Mouse (Mus musculus) erythroblast, adult 5-6 weeks (primary cell): Measurements from ENCODE around the gene Exoc3. TPM values are rescaled to one million over a fixed set of nuclear protein-coding genes. Genes with fewer than 3 reads are reported as not detected.

Experiments
- ATAC-seq: replicated peaks from 2 replicates; pipeline ENCODE4 v1.8.0; 2016; ENCODE audit warnings: moderate number of reproducible peaks, mild to moderate bottlenecking, moderate TSS enrichment, inconsistent platforms; ENCODE audit not compliant: poor library complexity, low FRiP score, severe bottlenecking
- total RNA-seq, 2 experiments: library from RNA; stranded (forward) in 1 of 2; stranded (reverse) in 1 of 2; fragments of 150-400 nt in 1 of 2; fragments of 200-764, 138-1000 nt in 1 of 2; gene quantifications; 2 replicates each; pipeline versions ENCODE4 v1.2.3 to v1.2.4; 2015 to 2017; ENCODE audit warnings: low replicate concordance in 2 of 2

Gene Exoc3
- total RNA-seq, 2 experiments from 2014 or later, result 2.1 to 12.4 TPM

DNA sequence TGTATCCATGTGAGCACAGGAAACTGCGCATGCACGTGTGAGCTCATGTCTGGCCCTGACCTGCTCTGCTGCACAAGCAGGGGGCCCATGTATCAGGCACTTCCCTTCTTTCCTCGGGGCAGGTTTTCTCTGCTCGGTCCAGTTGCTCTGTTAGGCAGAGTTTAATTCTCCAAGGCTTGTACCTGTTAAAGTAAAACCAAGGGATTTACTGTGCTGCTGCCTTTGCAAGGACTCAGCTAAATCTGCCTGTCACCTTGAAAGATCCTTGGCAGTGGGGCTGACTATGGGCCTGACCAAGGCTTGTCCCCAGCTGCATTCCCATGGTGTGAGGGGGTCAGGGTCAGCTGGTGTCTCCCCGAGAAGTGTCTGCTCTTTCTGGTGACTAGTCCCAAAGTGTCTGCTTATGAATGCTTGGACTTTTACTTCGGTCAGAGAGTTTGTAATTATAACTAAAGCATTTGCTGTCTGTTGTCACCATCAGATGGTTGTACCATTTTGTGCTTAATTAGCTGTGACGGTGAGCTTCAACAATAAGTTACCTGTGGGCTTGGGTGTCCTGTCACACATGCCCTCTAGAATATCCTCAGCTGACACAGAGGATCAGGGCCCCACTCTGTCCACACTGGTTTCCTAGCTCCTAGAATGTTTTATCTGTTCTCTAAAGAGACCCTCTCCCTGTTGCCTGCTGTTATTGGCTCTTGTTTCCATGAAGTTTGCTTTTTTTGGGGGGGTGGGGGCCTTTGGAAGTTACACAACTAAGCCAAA, 64.2 kb downstream of the Exoc3 start:
- no peak for ATAC-seq

DNA sequence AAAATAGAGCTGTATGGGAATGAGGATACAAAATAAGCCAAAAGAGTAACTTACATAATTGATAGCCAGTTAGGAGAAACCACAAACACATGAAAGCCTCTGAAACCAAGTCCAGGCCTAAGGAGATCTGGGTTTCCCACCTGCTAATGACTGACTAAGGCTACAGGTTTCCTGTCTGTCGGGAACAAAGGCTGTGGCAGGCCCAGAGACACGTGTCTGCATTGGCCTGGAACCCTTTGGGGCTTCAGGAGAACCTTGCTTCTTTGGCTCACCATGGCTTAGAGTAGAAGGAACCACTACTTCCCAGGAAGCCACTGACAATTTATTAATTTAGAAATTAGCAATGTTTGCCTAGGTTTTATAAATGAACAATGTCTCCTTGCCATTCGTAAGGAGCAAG, 65.2 kb downstream of the Exoc3 start:
- no peak for ATAC-seq

DNA sequence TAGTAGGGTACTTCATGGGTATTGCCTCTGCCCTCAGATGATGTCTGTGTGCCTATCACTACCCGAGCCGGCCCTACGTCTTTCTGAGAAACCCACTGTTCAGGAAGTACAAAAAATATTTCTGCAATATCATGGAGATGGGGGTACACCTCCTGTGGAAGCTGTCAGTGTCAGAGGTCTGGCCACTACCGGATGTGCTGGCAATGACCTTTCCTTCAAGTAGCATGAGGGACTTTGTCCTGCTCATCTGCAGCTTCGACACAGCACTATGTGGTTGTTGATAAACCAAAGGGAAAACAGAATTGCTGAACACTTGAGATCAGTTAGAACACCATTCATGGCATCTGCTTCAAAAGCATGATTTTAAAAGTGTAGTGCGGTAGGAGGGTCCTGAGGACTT, 67.7 kb downstream of the Exoc3 start:
- no peak for ATAC-seq

DNA sequence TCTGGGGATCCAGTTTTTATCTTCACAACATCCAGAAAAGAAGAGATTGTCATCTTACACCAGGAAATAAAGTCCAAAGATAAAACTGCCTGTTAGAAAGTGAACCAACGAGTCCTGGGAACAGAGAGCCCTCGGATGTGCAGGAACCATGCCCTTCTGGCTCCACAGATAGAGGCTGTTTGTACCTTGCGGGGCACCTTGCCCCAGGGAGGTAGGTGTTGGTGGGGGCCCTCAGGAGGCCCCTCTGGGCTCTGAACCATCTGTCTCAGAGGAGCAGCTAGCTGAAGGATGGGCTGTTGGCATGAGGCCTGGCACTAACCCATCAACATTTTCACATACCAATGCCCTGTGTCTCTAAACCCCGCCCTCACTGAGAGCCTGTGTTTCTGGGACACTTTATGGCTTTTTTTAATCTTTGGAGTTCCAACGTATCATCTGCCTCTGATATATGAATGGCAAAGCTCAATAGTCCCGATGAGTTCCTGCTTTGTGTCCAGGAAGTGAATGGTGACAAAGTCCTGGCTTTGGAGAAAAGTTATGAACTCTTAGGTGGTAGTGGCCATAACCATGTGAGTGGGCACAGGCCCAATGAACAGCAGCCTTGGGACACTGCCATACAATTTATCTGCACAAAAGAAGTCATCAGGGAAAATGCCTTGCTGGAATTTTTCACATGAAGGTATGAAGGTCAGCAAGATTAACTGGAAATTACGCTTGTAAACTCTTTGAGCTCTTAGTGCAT, 69.5 kb downstream of the Exoc3 start:
- no peak for ATAC-seq

DNA sequence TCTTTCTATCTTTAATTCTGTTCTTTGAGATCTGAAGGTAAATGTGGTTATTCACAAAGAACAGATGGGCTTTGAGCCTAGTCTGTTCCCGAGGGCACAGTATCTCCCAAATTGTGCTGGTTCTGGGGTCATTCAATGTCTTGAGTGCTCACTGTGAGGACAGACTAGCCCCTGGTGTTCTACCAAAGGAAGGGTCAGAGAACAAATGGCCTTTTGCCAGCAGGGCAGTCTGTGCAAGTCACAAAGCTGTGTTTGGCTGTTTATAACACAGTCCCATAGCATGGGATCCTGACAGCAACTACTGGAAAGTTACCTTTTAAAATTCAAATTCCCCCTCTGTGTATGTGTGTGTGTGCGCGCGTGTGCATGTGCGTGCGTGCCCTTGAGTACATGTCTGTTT, 78.6 kb downstream of the Exoc3 start:
- ATAC-seq, result no peak

DNA sequence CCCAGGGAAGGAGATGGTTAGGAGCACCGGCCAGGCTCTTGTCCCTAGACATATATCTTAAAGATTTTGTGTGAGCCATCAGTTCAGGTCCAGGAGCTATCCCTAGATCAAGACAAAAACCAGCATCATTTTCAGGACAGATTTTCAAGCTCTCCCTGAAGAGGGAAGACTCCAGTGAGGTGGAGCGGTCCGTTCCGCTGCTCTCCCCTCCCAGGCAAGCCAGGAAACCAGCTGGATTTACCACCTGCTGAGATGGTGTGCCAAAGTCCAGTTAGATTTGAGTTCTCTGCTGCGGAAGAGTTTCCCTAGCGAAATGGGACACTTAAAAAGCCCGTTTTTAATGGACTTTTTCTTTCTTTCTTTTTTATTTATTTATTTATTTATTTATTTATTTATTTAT, 81.0 kb downstream of the Exoc3 start:
- ATAC-seq, result no peak

DNA sequence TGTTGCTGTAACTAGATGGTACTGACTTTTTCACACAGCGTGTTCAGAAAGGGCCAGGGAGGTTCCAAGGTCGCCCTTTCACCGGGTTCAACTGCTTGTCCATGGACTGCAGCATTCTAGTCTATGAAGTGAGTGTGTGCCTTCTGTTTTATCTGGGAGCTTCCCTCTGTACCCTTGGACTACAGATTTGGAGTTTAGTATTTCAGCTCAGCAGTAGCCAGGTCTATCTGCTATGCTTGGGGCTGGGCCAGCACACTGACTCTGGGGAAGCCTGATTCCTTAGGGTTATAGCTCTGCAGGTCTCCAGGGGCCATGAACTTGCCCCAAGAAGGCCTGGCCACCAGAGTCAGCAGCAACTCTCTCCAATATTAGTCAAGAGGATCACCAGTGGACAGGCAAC, 85.9 kb downstream of the Exoc3 start:
- ATAC-seq, result no peak

DNA sequence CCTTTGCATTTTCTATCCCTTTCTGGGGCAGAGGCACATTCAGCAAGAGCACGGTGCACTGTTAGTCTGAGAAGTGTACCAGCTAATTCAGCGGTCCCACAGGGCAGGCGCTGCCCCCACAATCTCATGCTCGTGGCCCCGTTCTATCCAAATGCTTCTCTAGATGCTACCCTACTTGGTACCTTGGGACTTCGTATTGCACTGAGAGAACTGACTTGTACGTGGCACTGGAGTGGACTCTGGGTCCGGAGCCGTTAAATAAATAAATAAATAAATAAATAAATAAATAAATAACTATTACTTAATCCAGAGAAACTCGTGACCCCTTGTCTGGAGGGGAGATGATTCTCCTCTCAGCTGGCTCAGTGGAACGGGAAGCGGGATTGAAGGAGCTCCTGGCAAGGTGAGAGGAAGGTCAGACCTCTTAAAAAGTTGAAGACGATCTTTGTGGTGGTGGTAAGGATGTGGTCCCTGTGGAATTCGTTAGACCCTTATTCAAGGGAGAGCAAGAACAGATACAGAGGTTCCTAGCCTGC, 86.7 kb downstream of the Exoc3 start:
- no peak for ATAC-seq

DNA sequence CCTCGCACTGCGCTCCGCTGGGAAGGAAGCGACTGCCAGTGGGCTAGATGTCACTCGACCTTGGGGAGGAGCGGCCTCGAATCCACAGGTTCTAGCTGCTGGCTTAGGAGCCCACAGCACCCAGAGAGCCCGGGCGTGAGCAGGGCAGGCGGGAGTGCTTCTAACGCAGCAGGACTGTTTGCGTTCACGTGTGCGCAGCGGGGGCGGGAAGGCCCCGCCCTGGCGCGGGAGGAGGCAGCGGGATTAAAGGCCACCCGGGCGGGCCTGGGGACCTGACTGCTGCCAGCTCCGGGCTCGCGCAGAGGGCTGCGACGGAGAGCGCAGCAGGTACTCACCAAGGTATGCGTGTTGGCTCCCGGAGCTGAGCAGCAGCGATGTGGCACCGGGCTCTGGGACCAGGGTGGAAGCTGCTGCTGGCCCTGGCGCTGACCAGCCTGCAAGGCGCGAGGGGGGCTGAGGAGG, 87.4 kb downstream of the Exoc3 start, which contains the start of gene Slc9a3:
Gene Slc9a3, plus strand, starts transcription at position 317 of the 462 bp plus-strand sequence.
- ATAC-seq, result no peak

Other genes starting within 250 kb of the Exoc3 start
- gene Zdhhc11, start 244.9 kb downstream of the Exoc3 start, total RNA-seq (2015; ENCODE audit: low replicate concordance), result not detected in 2 replicates
- gene Zdhhc11, start 244.9 kb downstream of the Exoc3 start, total RNA-seq (2017; ENCODE audit: low replicate concordance), result not detected in 2 replicates
- 0.63 TPM in 1 of 2 replicates, not detected in the other for gene Tppp, start 199.3 kb downstream of the Exoc3 start, total RNA-seq (2015; ENCODE audit: low replicate concordance)
- 0.17 and 0.28 TPM in 2 replicates for gene Tppp, start 199.3 kb downstream of the Exoc3 start, total RNA-seq (2017; ENCODE audit: low replicate concordance)
- gene Cep72, start 146.4 kb downstream of the Exoc3 start, total RNA-seq (2015; ENCODE audit: low replicate concordance), result 0.84 and 1.2 TPM in 2 replicates
- 2.6 and 5.4 TPM in 2 replicates for gene Cep72, start 146.4 kb downstream of the Exoc3 start, total RNA-seq (2017; ENCODE audit: low replicate concordance)
- not detected in 2 replicates for gene Slc9a3, start 87.3 kb downstream of the Exoc3 start, total RNA-seq (2015; ENCODE audit: low replicate concordance)
- gene Slc9a3, start 87.3 kb downstream of the Exoc3 start, total RNA-seq (2017; ENCODE audit: low replicate concordance), result not detected in 2 replicates
- not detected in 2 replicates for gene Ahrr, start 83.6 kb upstream of the Exoc3 start, total RNA-seq (2015; ENCODE audit: low replicate concordance)
- 0.51 TPM in 1 of 2 replicates, not detected in the other for gene Ahrr, start 83.6 kb upstream of the Exoc3 start, total RNA-seq (2017; ENCODE audit: low replicate concordance)
- 39.9 and 42.5 TPM in 2 replicates for gene Pdcd6, start 108.8 kb upstream of the Exoc3 start, total RNA-seq (2015; ENCODE audit: low replicate concordance)
- 25.8 and 25.9 TPM in 2 replicates for gene Pdcd6, start 108.8 kb upstream of the Exoc3 start, total RNA-seq (2017; ENCODE audit: low replicate concordance)
- gene Sdha, start 141.5 kb upstream of the Exoc3 start, total RNA-seq (2015; ENCODE audit: low replicate concordance), result 50.3 and 53.9 TPM in 2 replicates
- 49.2 and 54.2 TPM in 2 replicates for gene Sdha, start 141.5 kb upstream of the Exoc3 start, total RNA-seq (2017; ENCODE audit: low replicate concordance)
- 15.5 and 21.9 TPM in 2 replicates for gene Ccdc127, start 141.6 kb upstream of the Exoc3 start, total RNA-seq (2015; ENCODE audit: low replicate concordance)
- gene Ccdc127, start 141.6 kb upstream of the Exoc3 start, total RNA-seq (2017; ENCODE audit: low replicate concordance), result 6.5 and 11.3 TPM in 2 replicates
- not detected in 2 replicates for gene Lrrc14b, start 155.3 kb upstream of the Exoc3 start, total RNA-seq (2015; ENCODE audit: low replicate concordance)
- not detected in 2 replicates for gene Lrrc14b, start 155.3 kb upstream of the Exoc3 start, total RNA-seq (2017; ENCODE audit: low replicate concordance)
- 1.7 TPM in 1 of 2 replicates, not detected in the other for gene Zfp72, start 182.1 kb upstream of the Exoc3 start, total RNA-seq (2015; ENCODE audit: low replicate concordance)
- gene Zfp72, start 182.1 kb upstream of the Exoc3 start, total RNA-seq (2017; ENCODE audit: low replicate concordance), result 0.26 and 0.70 TPM in 2 replicates
- 76.7 and 83.4 TPM in 2 replicates for gene Ftl1-ps1, start 191.0 kb upstream of the Exoc3 start, total RNA-seq (2015; ENCODE audit: low replicate concordance)
- gene Ftl1-ps1, start 191.0 kb upstream of the Exoc3 start, total RNA-seq (2017; ENCODE audit: low replicate concordance), result 16.4 and 24.1 TPM in 2 replicates